Mouse (Mus musculus): ENCODE measurements around the gene Cacna1i.

Cacna1i gene

GRCm38 (mm10) chr15:80277107-80277506 is 9.9 kb upstream of the Cacna1i start:
- no peak for DNase-seq (ENCODE audit: low read depth)

- peak; percentile 70 for DNase-seq (ENCODE audit: low read depth)
Measured at GRCm38 (mm10) chr15:80277625-80278024, 9.4 kb upstream of the Cacna1i start.

- no peak for DNase-seq (ENCODE audit: low read depth)
Measured at GRCm38 (mm10) chr15:80278121-80278759, 8.8 kb upstream of the Cacna1i start.

GRCm38 (mm10) chr15:80279053-80279452 is 8.0 kb upstream of the Cacna1i start:
- no peak for DNase-seq (ENCODE audit: low read depth)

GRCm38 (mm10) chr15:80280646-80281045 is 6.4 kb upstream of the Cacna1i start:
- DNase-seq (ENCODE audit: low read depth), result no peak

- no peak for DNase-seq (ENCODE audit: low read depth)
Measured at GRCm38 (mm10) chr15:80288036-80288435, 998 bp downstream of the Cacna1i start.

- peak; percentile 79 for DNase-seq (ENCODE audit: low read depth)
Measured at GRCm38 (mm10) chr15:80289436-80289835, 2.4 kb downstream of the Cacna1i start.

GRCm38 (mm10) chr15:80297146-80297545 is 10.1 kb downstream of the Cacna1i start:
- DNase-seq (ENCODE audit: low read depth), result no peak

- DNase-seq (ENCODE audit: low read depth), result no peak
Measured at GRCm38 (mm10) chr15:80303779-80304178, 16.7 kb downstream of the Cacna1i start.

- DNase-seq (ENCODE audit: low read depth), result no peak
Measured at GRCm38 (mm10) chr15:80304188-80304587, 17.1 kb downstream of the Cacna1i start.

GRCm38 (mm10) chr15:80306146-80306545 is 19.1 kb downstream of the Cacna1i start:
- DNase-seq (ENCODE audit: low read depth), result no peak

- DNase-seq (ENCODE audit: low read depth), result no peak
Measured at GRCm38 (mm10) chr15:80314731-80315130, 27.7 kb downstream of the Cacna1i start.

- DNase-seq (ENCODE audit: low read depth), result no peak
Measured at GRCm38 (mm10) chr15:80316966-80317634, 30.1 kb downstream of the Cacna1i start.

- no peak for DNase-seq (ENCODE audit: low read depth)
Measured at GRCm38 (mm10) chr15:80317841-80318530, 30.9 kb downstream of the Cacna1i start.

GRCm38 (mm10) chr15:80318543-80319255 is 31.7 kb downstream of the Cacna1i start:
- no peak for DNase-seq (ENCODE audit: low read depth)

GRCm38 (mm10) chr15:80319315-80319714 is 32.3 kb downstream of the Cacna1i start:
- peak; percentile 5 for DNase-seq (ENCODE audit: low read depth)

- DNase-seq (ENCODE audit: low read depth), result no peak
Measured at GRCm38 (mm10) chr15:80319921-80320320, 32.9 kb downstream of the Cacna1i start.

- no peak for DNase-seq (ENCODE audit: low read depth)
Measured at GRCm38 (mm10) chr15:80325207-80325606, 38.2 kb downstream of the Cacna1i start.

- DNase-seq (ENCODE audit: low read depth), result no peak
Measured at GRCm38 (mm10) chr15:80325756-80326155, 38.7 kb downstream of the Cacna1i start.

- no peak for DNase-seq (ENCODE audit: low read depth)
Measured at GRCm38 (mm10) chr15:80326947-80327346, 39.9 kb downstream of the Cacna1i start.

- no peak for DNase-seq (ENCODE audit: low read depth)
Measured at GRCm38 (mm10) chr15:80327743-80328540, 40.9 kb downstream of the Cacna1i start.

- no peak for DNase-seq (ENCODE audit: low read depth)
Measured at GRCm38 (mm10) chr15:80330276-80330675, 43.2 kb downstream of the Cacna1i start.
